Mouse (Mus musculus) right cerebral cortex, postnatal 25 days (tissue): Measurements from ENCODE around the gene Tnrc18.

ENCODE experiments used
- DNase-seq: peaks from one replicate; pipeline ENCODE4 v3.0.0; 2022

The Tnrc18 gene

GRCm38 (mm10) chr5:142822286-142823095 is 5.0 kb upstream of the Tnrc18 start:
- peak; percentile 46 for DNase-seq

- DNase-seq = no peak
Observed at GRCm38 (mm10) chr5:142821974-142822285, 4.5 kb upstream of the Tnrc18 start.

DNA sequence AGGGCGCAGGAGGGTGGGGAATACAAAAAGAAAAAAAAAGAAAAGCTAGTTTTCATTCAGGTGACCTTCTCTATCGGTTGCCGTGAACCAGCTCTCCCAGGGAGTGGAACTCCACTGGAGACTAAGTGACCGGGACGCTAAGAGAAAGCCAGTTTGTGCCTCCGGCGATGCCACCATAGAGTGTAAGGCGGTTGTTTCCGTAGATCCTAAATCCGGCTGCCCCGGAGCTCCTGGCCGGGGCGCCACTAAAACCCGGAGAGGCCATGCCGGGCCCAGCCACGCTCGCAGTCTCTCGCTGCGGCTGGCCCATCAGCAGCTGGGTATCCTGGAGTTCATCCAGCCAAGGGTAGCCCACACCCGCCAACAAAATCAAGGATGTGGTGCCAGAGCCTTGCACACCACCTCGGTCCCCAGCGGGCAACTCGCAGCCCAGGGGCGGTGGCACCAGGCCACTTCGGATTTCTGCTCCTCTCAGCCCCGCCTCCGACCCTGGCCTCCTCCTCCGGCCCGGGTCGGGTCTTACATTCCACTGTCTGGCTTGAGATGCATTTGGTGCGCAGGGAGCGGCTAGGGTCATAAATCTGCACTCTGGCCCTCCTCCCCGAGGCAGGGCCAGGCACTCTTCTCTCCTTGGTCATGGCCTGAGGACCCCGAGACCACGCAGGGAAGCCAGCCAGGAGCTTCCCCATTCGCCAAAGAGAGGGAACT is 4.0 kb upstream of the Tnrc18 start:
- peak; percentile 77 for DNase-seq

GRCm38 (mm10) chr5:142820276-142821265 is 3.1 kb upstream of the Tnrc18 start:
- peak; percentile 62 for DNase-seq

GRCm38 (mm10) chr5:142819385-142820275 is 2.2 kb upstream of the Tnrc18 start:
- DNase-seq = peak; percentile 75

DNA sequence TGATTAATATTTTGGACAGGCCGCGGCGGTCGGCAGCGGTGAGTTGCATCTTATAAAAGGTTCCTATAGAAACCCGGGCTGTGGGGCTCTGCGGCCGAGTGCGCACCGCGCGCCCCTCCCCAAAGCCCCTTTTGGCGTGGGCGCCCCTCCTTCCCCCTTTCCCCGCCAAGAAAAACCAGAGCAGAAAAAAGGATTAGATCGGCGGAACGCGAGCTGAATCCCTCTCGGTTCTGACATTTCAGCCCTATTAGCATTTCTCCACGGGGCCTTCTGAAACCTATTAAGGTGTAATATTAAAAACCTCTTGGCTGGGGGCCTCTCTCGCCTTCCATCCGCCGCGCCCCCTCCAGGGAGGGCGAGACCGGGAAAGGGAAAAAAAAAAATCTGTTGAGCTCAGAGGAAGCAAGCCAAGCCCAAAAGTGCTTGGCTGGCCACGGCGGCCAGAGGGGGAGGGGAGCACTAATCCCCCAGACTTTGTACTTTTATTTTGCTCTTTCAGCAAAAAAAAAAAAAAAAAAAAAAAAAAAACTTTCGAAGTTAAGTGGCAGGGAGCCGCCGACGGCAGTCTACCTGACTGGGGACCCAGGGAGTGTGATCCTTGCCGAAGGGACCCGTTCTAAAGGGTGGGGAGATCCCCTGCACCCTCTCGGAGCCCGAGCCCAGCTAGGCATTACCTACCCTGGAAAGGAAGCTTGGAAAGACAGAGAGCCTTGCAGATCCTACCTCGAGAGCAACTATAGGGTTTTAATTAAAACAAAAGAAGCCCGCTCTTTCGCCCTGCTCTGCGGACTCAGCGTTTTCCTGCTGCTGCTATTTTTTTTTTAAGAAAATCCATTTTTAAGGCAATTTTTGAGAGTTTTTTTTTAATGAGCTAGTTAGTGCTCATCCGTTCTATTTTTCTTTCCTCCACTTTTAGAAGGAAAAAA is 1.2 kb upstream of the Tnrc18 start:
- peak; percentile 56 for DNase-seq

- peak; percentile 82 for DNase-seq
Observed at GRCm38 (mm10) chr5:142816811-142817523, 495 bp downstream of the Tnrc18 start.

DNA sequence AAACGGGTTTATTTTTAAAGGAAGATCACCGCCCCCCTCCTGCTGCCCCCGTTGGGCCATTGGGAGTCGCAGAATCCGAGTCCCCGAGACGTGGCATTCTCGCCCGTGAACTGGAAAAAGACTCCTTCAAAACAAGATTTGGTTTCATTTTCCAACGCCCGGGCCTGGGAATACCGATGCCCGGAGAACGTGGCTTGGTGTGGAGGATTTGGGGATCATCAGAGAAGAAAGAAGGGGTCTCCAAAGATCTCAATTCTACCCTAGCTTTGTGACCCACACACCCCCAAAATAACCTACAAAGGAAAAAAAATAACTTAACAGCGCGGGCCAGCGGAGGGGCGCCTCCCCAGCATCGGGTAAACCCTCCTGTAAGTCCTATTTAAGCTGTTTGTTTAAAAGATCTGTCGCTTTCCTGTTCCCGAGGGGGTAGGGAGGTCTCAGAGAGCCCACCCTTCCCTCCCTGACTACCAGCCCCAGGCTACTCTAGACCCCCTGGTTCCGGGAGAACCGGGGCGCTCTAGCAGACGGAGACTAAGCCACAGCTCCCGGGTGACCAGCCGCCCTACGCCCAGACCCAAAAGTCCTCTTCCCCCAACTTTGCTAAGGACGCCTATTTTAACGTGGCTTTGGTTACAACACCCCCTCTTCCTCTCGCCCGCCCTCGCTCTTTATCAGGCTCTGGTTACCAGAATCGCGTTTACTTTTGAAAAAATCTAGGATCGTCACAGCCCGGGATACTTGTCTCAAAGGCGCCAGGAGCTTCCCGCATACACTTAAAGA is 1.2 kb downstream of the Tnrc18 start:
- peak; percentile 59 for DNase-seq

DNA sequence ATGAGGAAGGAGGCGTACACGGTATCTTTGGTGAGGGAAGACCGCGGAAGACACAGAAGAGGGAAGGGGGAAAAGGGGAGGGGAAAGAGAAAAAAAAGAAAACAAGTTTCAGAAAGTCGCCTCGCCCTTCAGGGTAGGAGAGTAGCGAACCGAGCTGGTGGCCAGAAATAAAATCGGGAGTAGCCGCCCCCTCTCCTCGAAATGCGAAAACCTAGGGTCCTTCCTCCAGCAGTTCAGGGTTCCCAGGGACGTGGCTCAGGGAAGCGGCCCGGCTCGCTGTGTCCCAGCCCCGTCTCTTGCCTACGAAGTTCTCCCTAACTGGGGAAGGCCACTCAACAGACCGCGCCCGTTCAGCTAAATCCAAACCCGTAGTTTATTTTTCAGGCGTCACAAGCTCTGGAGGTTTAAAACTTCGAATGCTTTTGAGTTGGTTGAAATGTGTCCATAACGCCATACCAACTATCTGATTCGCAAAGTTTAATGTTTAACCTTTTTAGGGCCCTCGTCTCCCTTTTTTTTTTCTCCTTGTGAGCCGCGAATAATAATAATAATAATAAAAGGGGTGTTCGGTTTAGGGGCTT is 2.0 kb downstream of the Tnrc18 start:
- DNase-seq = peak; percentile 31

DNA sequence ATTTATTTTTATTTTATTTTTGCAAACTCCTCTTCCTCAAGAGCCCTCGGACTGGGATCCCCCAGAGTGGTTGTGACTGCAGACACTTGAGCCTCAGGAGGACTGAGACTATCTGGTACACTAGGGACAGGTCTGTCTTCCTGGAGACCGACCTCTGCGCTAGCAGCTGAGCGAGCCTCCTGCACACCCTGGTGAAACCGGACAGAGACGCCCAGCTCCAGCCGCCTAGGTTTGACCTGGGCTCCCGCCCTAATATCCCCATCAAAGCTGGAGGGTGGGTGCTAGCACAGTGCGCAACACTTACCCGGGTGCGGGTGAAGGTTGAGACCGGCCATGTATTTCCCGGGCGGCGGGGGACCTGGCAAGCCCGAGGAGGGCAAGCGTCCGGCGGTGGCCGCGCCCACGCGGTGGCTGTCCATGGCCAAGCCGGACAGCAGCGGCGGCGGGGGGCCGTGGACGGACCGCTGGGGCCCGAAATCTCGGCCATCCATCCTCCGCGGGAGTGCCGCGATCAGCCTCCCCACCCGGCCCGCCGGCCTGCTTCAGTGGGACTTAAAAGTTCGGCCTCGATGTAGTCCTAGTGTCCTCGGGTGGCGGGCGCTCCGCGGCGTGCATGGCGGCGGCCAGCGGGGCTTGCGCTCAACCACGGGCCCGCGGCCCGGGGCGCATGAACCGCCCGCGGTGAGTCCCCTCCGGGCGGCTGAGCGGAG is 2.6 kb downstream of the Tnrc18 start:
- peak; percentile 41 for DNase-seq

- peak; percentile 49 for DNase-seq
Observed at GRCm38 (mm10) chr5:142814161-142814651, 3.3 kb downstream of the Tnrc18 start.

DNA sequence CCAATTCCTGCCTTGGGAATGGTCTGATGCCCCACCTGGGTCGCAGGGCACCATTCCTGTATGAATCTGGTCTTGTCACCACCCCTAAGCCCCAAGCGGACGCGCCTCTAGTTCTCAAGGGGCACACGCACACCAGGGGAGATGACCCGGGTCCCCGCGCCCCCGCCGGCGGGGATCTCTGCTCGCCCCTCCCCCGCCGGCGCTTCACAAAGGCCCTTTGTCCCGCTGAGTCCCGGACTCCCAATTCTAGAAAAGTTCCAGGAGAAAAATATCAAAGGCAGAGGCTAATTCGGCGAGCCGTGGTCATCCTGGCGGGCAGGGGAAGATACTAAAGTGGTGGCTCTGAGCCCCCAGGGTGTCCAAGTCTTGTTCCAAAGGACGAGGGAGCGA is 3.7 kb downstream of the Tnrc18 start:
- no peak for DNase-seq

- DNase-seq = peak; percentile 48
Observed at GRCm38 (mm10) chr5:142812976-142813721, 4.3 kb downstream of the Tnrc18 start.

- no peak for DNase-seq
Observed at GRCm38 (mm10) chr5:142812621-142812975, 4.9 kb downstream of the Tnrc18 start.

DNA sequence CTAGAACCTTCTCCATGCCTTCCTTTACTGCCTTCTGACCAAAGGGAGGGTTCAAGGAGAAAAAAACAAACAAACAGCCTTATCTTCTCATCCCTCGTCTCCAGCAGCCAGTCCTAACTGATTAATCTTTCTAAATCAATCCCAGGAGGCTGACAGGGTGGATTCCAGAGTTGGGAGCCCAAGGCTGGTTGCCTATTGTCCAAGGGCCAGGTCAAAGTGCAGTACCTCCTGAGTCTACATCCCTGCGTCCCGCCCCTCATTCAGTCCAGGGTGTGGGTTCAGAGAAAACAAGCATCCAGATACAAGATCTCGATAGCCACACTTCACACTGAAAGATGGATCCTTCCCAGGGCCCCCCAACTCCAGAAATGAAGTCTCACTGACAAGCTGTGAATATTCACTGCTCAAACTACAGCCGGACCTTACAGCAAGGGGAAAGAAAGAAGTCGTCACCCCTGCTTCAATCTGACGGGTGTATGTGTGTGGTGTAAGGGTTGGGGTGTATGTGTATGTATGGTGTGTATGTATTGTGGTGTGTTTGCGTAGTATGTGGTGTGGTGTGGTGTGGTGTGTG is 5.5 kb downstream of the Tnrc18 start:
- no peak for DNase-seq

- DNase-seq = no peak
Observed at GRCm38 (mm10) chr5:142810710-142811599, 6.5 kb downstream of the Tnrc18 start.
